Mouse (Mus musculus): Measurements from ENCODE around the gene Gm20388.

DNA sequence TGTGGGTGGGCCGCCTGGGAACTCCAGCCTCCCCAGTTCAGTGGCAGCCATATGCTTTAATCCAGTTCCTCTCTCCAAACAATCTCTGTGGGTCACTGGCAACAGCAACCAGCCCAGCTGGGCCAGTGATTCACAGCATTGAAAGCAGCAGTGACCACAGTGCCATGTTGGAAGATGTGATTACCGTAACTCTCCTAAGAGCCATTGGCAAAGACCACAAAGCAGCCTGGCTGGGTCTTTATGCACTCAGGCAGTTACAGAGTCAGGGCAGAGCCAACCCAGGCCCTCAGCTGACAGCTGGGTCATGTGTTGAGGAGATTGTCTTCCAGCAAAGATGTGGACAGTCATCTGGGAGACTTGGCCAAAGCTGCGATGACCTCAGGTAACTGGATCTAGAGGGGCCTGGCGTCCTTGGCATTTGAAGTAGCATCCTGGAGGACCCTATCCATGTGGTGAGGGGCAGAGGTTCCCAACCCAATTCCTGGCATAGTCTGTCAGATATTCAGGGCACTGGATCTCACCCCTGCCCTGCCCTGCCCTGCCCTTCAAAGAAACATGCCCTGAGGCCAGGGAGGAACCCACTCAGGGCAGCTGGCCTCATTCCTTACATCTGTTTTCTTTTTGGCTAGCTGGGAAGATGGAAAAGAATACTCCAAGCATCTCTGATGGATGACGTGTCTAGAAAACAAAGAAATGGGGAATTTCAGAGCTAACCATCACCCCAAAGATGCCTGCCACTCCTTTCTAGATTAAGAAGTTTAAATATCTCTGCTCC is 1052.2 kb downstream of the Gm20388 start:
- TF ChIP-seq POLR2A (IDR thresholded peaks at IDR 0.05; ENCODE audit: insufficient read depth, low read length) (no peak), CTCF (IDR thresholded peaks at IDR 0.05; ENCODE audit: low read depth, low read length) (no peak), EP300 (IDR thresholded peaks at IDR 0.05; ENCODE audit: insufficient read depth, low read depth, low read length) (no peak)

Measured in ES-Bruce4 (cell line).